9 mouse cellular contexts compared by ENCODE assay signal in genomic region chr12:17692356-17692755, GRCm38 (mm10). TPM values are rescaled to one million over a fixed set of nuclear protein-coding genes. Genes with fewer than 3 reads are reported as not detected.
A peak's percentile ranks its signal among the peaks of the same experiment; 100 is the strongest.
DNase-seq lines count a peak whose midpoint lies in the region; ATAC-seq and TF ChIP-seq lines count a peak whose summit lies in the region.
"Had no signal": no experiment of that assay in that cellular context is flagged by ENCODE, and none has a peak within 500 bp of the region (broad histone marks: within the 10 kb centered on the region; RNA-seq: fewer than 3 reads in every experiment).

No protein-coding gene starts in this region.

- no peak for DNase-seq in kidney, adult 9 months
- peak; percentile 45 to 62 for DNase-seq in cerebellum, postnatal 14 days
- DNase-seq in ovary, postnatal 14 days (ENCODE audit: low spot score): no peak
- no peak for DNase-seq in frontal cortex, adult 2 months (ENCODE audit: extremely low spot score in 1 of 2, low spot score in 1 of 2)
- DNase-seq in kidney, postnatal 25 days: no peak

- no peak for TF ChIP-seq POLR2A in myocyte (IDR thresholded peaks at IDR 0.05; ENCODE audit: insufficient read length, low read depth)

- H3K4me1 ChIP-seq in kidney, embryonic 16.5 days (ENCODE audit: insufficient read depth, low read length): peaks cover 35% of the 10 kb centered on the region
- peaks cover 18% of the 10 kb centered on the region for H3K4me1 ChIP-seq in hindbrain, embryonic 16.5 days (ENCODE audit: control insufficient read depth, insufficient read depth, low read depth, low read length)

- H3K4me3 ChIP-seq in kidney, embryonic 16.5 days (ENCODE audit: low read length): peak overlapping the region; percentile 80
- H3K4me3 ChIP-seq in hindbrain, embryonic 16.5 days (ENCODE audit: low read length): peak overlapping the region; percentile 79
- peak overlapping the region; percentile 95 for H3K4me3 ChIP-seq in myocyte

- ATAC-seq in kidney, embryonic 16.5 days (ENCODE audit: low FRiP score, low TSS enrichment): no peak
- ATAC-seq in hindbrain, embryonic 16.5 days: no peak
- ATAC-seq: Patski had no signal

- no peak overlapping the region for H3K27ac ChIP-seq in kidney, embryonic 16.5 days (ENCODE audit: low read length)
- H3K27ac ChIP-seq in hindbrain, embryonic 16.5 days (ENCODE audit: low read depth, low read length): no peak overlapping the region

- H3K9ac ChIP-seq in kidney, embryonic 16.5 days (replicated peaks; ENCODE audit: low read length): peak overlapping the region; percentile 88
- peak overlapping the region; percentile 80 for H3K9ac ChIP-seq in hindbrain, embryonic 16.5 days (ENCODE audit: low read depth, low read length)

- H3K36me3 ChIP-seq in kidney, embryonic 16.5 days (ENCODE audit: insufficient read depth, low read length): no peaks in the 10 kb centered on the region
- H3K36me3 ChIP-seq in hindbrain, embryonic 16.5 days (ENCODE audit: control insufficient read depth, insufficient read depth, low read length): no peaks in the 10 kb centered on the region
- H3K36me3 ChIP-seq in myocyte (ENCODE audit: control insufficient read depth, insufficient read depth): no peaks in the 10 kb centered on the region

- no peaks in the 10 kb centered on the region for H3K27me3 ChIP-seq in kidney, embryonic 16.5 days (ENCODE audit: insufficient read depth, low read length)
- no peaks in the 10 kb centered on the region for H3K27me3 ChIP-seq in hindbrain, embryonic 16.5 days (replicated peaks; ENCODE audit: control insufficient read depth, insufficient read depth, low read length)
- no peaks in the 10 kb centered on the region for H3K27me3 ChIP-seq in myocyte (ENCODE audit: control insufficient read depth, insufficient read depth, insufficient read length)
- H3K27me3 ChIP-seq: Patski had no signal

- H3K79me2 ChIP-seq in myocyte (ENCODE audit: control insufficient read depth, insufficient read depth): peaks cover 65% of the 10 kb centered on the region

- H3K9me3 ChIP-seq in kidney, embryonic 16.5 days (ENCODE audit: low read length): no peaks in the 10 kb centered on the region
- H3K9me3 ChIP-seq in hindbrain, embryonic 16.5 days (ENCODE audit: control insufficient read depth, low read length): no peaks in the 10 kb centered on the region

- H3ac ChIP-seq in myocyte (ENCODE audit: control insufficient read depth, insufficient read length): no peak overlapping the region

- H3K4me2 ChIP-seq in kidney, embryonic 16.5 days (replicated peaks; ENCODE audit: low read depth, low read length): peak overlapping the region; percentile 73
- peak overlapping the region; percentile 94 for H3K4me2 ChIP-seq in hindbrain, embryonic 16.5 days (ENCODE audit: low read length)
- peak overlapping the region; percentile 94 for H3K4me2 ChIP-seq in myocyte (ENCODE audit: low read depth)

- WGBS in kidney, embryonic 16.5 days: 40% methylated on average over 5 of the region's 5 CpGs
- 32% methylated on average over 5 of the region's 5 CpGs for WGBS in hindbrain, embryonic 16.5 days

TF ChIP-seq in myocyte, 11 proteins besides CTCF, POLR2A, EP300 and RAD21:
- TF ChIP-seq SRF (IDR thresholded peaks at IDR 0.05; ENCODE audit: control insufficient read depth, insufficient read length, low read depth) (no peak), TCF3 (IDR thresholded peaks at IDR 0.05; ENCODE audit: insufficient read length, low read depth) (no peak), MYOG (IDR thresholded peaks at IDR 0.05; ENCODE audit: control insufficient read depth in 1 of 3, insufficient read depth in 1 of 3, insufficient read length in 2 of 3, low read depth in 2 of 3) (no peak), USF1 (IDR thresholded peaks at IDR 0.05; ENCODE audit: low read depth) (no peak), TCF12 (IDR thresholded peaks at IDR 0.05; ENCODE audit: insufficient read depth, poor library complexity, severe bottlenecking) (no peak), CEBPB (IDR thresholded peaks at IDR 0.05; ENCODE audit: insufficient read depth, poor library complexity, severe bottlenecking) (no peak), MAX (IDR thresholded peaks at IDR 0.05; ENCODE audit: low read depth) (no peak), MYOD1 (IDR thresholded peaks at IDR 0.05; ENCODE audit: control insufficient read depth in 1 of 3, insufficient read length in 2 of 3, low read depth in 2 of 3) (no peak), REST (IDR thresholded peaks at IDR 0.05; ENCODE audit: insufficient read depth, insufficient read length) (no peak), E2F4 (IDR thresholded peaks at IDR 0.05; ENCODE audit: insufficient read depth) (no peak), POLR2AphosphoS2 (IDR thresholded peaks at IDR 0.05; ENCODE audit: insufficient read length, low read depth) (no peak)

RNA-seq across cellular contexts. Expression of gene Hpcal1, which starts 1.7 kb away (rescaled TPM):
- 59.3 and 62.0 TPM in 2 replicates for polyA plus RNA-seq in kidney, embryonic 16.5 days (2015; fragmentation: Nextera tagmentation; extraction: Ambion mirVana)
- polyA plus RNA-seq in hindbrain, embryonic 16.5 days (2015; fragmentation: Nextera tagmentation; extraction: Ambion mirVana): 150 and 167 TPM in 2 replicates
- 89.4 TPM for polyA plus RNA-seq in myocyte (2012; fragmentation: generic; extraction: Trizol)
- polyA plus RNA-seq in frontal cortex, adult 2 months (2012; rRNA removed): 56.7 and 80.5 TPM in 2 replicates

Comparison
In these comparisons a context has a peak if more than half of its experiments do, and no peak if none do; other contexts are left out.
1. DNase-seq: peak in cerebellum, postnatal 14 days (2 of 2); none in kidney, adult 9 months (single experiment), ovary, postnatal 14 days (single experiment), frontal cortex, adult 2 months (0 of 2) and kidney, postnatal 25 days (0 of 2).
2. Peak in every context shown above with its lines, with median percentiles within 50 percentile points of each other: H3K4me2 ChIP-seq and H3K4me3 ChIP-seq.